Mouse (Mus musculus) forebrain, embryonic 11.5 days (tissue): ENCODE results near the gene Fos. TPM values are rescaled to one million over a fixed set of nuclear protein-coding genes. Genes with fewer than 3 reads are reported as not detected.
A peak's percentile ranks its signal among the peaks of the same experiment; 100 is the strongest.

ENCODE experiments used
- ATAC-seq: fragments of 200-750 bp; cut with Nextera tagmentation; replicated peaks from 2 replicates; pipeline ENCODE4 v1.8.0; 2017; ENCODE audit warnings: moderate TSS enrichment; ENCODE audit not compliant: low FRiP score
- DNase-seq: peaks from one replicate; pipeline ENCODE4 v3.0.0-alpha.2; 2017; ENCODE audit warnings: low spot score
- H3K27ac ChIP-seq: fragments of 300-500 bp; sonication (generic); 2 replicates; pipeline ENCODE4 v1.5.1; 2014; ENCODE audit warnings: low read depth, low read length
- H3K27me3 ChIP-seq: fragments of 300-500 bp; sonication (generic); 2 replicates; pipeline ENCODE4 v1.6.1; 2014; ENCODE audit warnings: mild to moderate bottlenecking, low read length, mixed read lengths; ENCODE audit not compliant: control insufficient read depth, insufficient read depth
- H3K36me3 ChIP-seq: fragments of 300-500 bp; sonication (generic); 2 replicates; pipeline ENCODE4 v1.6.1; 2014; ENCODE audit warnings: mild to moderate bottlenecking, low read length, moderate library complexity, mixed read lengths; ENCODE audit not compliant: control insufficient read depth, insufficient read depth
- H3K4me1 ChIP-seq: fragments of 300-500 bp; sonication (generic); replicated peaks from 2 replicates; pipeline ENCODE4 v1.6.1; 2014; ENCODE audit warnings: low read length, mixed read lengths; ENCODE audit not compliant: control insufficient read depth, insufficient read depth
- H3K4me2 ChIP-seq: fragments of 300-500 bp; sonication (generic); 2 replicates; pipeline ENCODE4 v1.6.1; 2014; ENCODE audit warnings: low read depth, mild to moderate bottlenecking, low read length, moderate library complexity, mixed read lengths; ENCODE audit not compliant: severe bottlenecking
- H3K4me3 ChIP-seq: fragments of 300-500 bp; sonication (generic); 2 replicates; pipeline ENCODE4 v1.5.1; 2014; ENCODE audit warnings: low read depth, low read length
- H3K9ac ChIP-seq: fragments of 300-500 bp; sonication (generic); 2 replicates; pipeline ENCODE4 v1.6.1; 2014; ENCODE audit warnings: low read length
- H3K9me3 ChIP-seq: fragments of 300-500 bp; sonication (generic); 2 replicates; pipeline ENCODE4 v1.6.1; 2016; ENCODE audit warnings: low read length, mixed read lengths; ENCODE audit not compliant: control insufficient read depth
- WGBS: fragments of 180-500 bp; shearing (Covaris S2); extraction: QIAGEN DNeasy Blood & Tissue Kit; methylation state at CpG from one replicate; pipeline ENCODE4 v1.1.7; 2014; 5-methylcytosine and 5-hydroxymethylcytosine counted together
- polyA plus RNA-seq: library from polyadenylated mRNA; unstranded; fragments of >200 nt; fragmentation: Nextera tagmentation; extraction: Ambion mirVana; gene quantifications from 2 replicates; pipeline ENCODE4 v1.2.1, GENCODE M21; 2014

Gene Fos
- polyA plus RNA-seq, 1 experiment from 2014 or later, result 1.1 TPM

DNA sequence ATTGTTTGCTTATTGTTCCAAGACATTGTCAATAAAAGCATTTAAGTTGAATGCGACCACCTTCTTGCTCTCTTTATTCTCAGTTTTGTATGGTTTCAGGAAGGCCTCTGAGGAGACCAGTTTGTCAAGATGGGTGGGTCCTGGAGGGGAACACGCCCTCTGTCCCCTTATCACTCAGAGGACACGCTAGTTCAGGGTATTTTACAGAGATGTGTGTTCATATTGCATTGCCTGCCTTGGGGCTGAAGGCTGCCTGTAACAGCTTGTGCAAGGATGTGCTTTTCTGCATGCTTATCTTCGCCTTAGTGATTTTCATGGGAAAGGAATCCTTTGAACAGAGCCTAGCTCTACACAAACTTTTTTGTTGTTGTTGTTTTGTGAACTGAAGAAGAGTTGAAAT is 3.5 kb downstream of the Fos start:
- Histone ChIP-seq H3K36me3 (no peaks in the 10 kb centered on the region), H3K9me3 (no peaks in the 10 kb centered on the region), H3K4me2 (no peak overlapping the region), H3K27ac (no peak overlapping the region), H3K4me1 (peaks cover 12% of the 10 kb centered on the region), H3K4me3 (no peak overlapping the region), H3K9ac (no peak overlapping the region), H3K27me3 (peaks cover 26% of the 10 kb centered on the region)
- no peak for DNase-seq
- no peak for ATAC-seq
- WGBS, result 81% methylated on average over 4 of the region's 4 CpGs

DNA sequence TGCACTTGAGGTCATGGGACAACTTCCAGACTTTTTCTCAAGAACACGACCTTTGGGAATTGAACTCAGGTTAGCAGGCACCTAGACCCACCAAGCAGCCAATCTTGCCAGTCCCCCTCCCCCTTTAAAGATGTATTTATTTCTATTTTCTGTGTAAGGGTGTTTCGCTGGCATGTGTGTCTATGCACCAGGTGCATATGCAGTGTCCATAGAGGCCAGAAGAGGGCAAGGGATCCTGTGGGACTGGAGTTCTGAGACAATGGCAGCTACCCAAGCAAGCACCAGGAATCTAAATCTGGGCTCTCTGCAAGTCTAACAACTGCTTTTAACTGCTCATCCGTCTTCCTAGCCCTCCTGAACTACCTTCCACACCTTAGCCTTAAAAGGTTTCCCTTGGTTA is 4.1 kb downstream of the Fos start:
- no peaks in the 10 kb centered on the region for H3K36me3 ChIP-seq
- H3K4me2 ChIP-seq, result no peak overlapping the region
- ATAC-seq (no peak), DNase-seq (no peak)
- no peaks in the 10 kb centered on the region for H3K9me3 ChIP-seq
- H3K4me3 ChIP-seq, result no peak overlapping the region
- no peak overlapping the region for H3K9ac ChIP-seq
- no peak overlapping the region for H3K27ac ChIP-seq
- H3K27me3 ChIP-seq, result peaks cover 23% of the 10 kb centered on the region
- peaks cover 12% of the 10 kb centered on the region for H3K4me1 ChIP-seq
- 66% methylated on average over 3 of the region's 3 CpGs for WGBS

DNA sequence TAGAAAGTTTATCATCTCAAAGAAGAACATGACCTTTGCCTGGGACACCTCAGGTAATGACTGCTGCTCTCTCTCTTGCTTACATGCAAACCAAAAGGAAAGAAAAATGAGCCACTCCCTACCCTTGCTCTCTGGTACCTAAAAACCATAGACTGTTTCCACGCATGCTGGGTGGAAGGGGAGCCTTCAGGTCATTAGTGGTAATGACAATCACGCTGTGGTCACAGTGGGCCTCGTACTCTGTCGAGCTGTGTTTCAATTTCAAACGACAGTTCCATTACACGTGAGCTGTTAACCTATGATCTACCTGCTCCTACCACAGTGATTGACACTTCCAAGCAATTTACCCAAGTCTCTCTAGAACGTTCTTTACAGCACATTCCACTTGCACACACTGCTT is 5.0 kb downstream of the Fos start:
- DNase-seq (no peak), ATAC-seq (no peak)
- no peak overlapping the region for H3K4me3 ChIP-seq
- 78% methylated on average over 7 of the region's 7 CpGs for WGBS
- peaks cover 23% of the 10 kb centered on the region for H3K27me3 ChIP-seq
- no peak overlapping the region for H3K9ac ChIP-seq
- no peaks in the 10 kb centered on the region for H3K9me3 ChIP-seq
- no peaks in the 10 kb centered on the region for H3K36me3 ChIP-seq
- no peak overlapping the region for H3K4me2 ChIP-seq
- H3K4me1 ChIP-seq, result peaks cover 12% of the 10 kb centered on the region
- H3K27ac ChIP-seq, result no peak overlapping the region

DNA sequence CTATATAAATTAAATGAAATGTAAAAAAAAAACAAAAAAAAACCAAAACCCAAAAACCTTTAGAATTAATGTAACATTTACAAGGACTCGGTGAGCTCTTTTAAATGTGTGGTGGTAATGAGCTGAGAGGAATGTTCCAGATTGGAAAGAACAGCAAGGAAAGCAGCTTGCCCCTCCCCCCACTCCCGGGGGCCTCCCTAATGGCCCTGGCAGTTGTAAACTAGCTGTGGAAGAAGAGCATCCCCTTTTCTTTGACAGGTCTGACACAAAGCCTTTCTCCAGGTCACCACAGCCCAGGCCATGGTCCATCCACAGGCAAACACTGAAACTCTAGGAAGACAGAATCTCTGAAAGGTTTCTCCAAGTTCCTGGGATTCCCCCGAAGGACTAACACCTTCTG is 5.5 kb downstream of the Fos start:
- no peak overlapping the region for H3K4me2 ChIP-seq
- 52% methylated on average over 3 of the region's 3 CpGs for WGBS
- H3K4me1 ChIP-seq, result peaks cover 12% of the 10 kb centered on the region
- no peak overlapping the region for H3K9ac ChIP-seq
- no peaks in the 10 kb centered on the region for H3K9me3 ChIP-seq
- H3K27me3 ChIP-seq, result peaks cover 23% of the 10 kb centered on the region
- H3K27ac ChIP-seq, result no peak overlapping the region
- DNase-seq, result no peak
- ATAC-seq, result no peak
- no peak overlapping the region for H3K4me3 ChIP-seq
- H3K36me3 ChIP-seq, result no peaks in the 10 kb centered on the region

DNA sequence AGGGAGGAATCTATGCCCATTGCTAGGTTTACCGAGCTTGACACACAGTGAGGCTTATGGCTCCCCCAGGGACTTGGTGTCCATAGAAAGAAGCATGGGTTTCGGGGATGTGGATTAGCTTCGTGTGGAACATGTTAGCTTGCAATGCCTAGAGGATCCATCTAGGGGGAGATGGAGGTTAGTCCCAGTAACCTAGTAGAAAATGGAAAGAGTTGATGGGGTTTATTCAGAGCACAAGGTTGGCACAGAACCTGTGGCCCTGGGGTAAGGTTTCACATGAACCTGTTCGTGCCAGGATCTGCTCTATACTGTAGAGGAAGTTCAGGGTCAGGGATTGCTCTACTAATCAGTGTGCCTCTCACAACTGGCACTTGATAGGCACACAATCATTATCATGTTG is 9.5 kb downstream of the Fos start:
- H3K9me3 ChIP-seq, result no peaks in the 10 kb centered on the region
- H3K9ac ChIP-seq, result no peak overlapping the region
- DNase-seq, result no peak
- no peak overlapping the region for H3K27ac ChIP-seq
- no peaks in the 10 kb centered on the region; the same call in 1 of the 2 replicates for H3K4me1 ChIP-seq
- H3K4me3 ChIP-seq, result no peak overlapping the region
- no peaks in the 10 kb centered on the region for H3K27me3 ChIP-seq
- no peaks in the 10 kb centered on the region for H3K36me3 ChIP-seq
- no peak overlapping the region for H3K4me2 ChIP-seq
- WGBS, result 29% methylated on average over 4 of the region's 4 CpGs
- ATAC-seq, result no peak

DNA sequence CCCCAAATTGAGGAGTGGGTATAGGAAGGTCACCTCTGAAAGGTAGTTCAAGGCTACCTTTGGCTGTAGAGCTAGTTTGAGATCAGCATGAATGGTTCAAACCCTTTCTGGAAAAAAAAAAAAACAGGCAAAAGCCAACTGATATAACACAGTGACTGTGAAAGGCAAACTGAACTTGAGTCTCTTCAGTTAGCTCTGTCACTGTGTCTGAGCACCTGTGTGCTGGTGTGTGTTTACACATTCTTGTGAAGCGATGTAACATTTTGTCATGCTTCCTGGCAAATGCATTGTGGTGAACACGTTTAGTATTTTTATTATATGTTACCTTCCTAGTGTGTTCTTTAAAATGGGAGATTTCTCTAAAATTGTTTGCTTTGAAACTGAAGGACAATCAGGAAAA is 11.0 kb downstream of the Fos start:
- DNase-seq, result no peak
- H3K36me3 ChIP-seq, result no peaks in the 10 kb centered on the region
- no peak overlapping the region for H3K4me3 ChIP-seq
- H3K27ac ChIP-seq, result no peak overlapping the region
- WGBS, result 85% methylated on average over 2 of the region's 2 CpGs
- no peak for ATAC-seq
- no peaks in the 10 kb centered on the region for H3K27me3 ChIP-seq
- H3K4me2 ChIP-seq, result no peak overlapping the region
- H3K4me1 ChIP-seq, result no peaks in the 10 kb centered on the region; the same call in 1 of the 2 replicates
- no peaks in the 10 kb centered on the region for H3K9me3 ChIP-seq
- H3K9ac ChIP-seq, result no peak overlapping the region

DNA sequence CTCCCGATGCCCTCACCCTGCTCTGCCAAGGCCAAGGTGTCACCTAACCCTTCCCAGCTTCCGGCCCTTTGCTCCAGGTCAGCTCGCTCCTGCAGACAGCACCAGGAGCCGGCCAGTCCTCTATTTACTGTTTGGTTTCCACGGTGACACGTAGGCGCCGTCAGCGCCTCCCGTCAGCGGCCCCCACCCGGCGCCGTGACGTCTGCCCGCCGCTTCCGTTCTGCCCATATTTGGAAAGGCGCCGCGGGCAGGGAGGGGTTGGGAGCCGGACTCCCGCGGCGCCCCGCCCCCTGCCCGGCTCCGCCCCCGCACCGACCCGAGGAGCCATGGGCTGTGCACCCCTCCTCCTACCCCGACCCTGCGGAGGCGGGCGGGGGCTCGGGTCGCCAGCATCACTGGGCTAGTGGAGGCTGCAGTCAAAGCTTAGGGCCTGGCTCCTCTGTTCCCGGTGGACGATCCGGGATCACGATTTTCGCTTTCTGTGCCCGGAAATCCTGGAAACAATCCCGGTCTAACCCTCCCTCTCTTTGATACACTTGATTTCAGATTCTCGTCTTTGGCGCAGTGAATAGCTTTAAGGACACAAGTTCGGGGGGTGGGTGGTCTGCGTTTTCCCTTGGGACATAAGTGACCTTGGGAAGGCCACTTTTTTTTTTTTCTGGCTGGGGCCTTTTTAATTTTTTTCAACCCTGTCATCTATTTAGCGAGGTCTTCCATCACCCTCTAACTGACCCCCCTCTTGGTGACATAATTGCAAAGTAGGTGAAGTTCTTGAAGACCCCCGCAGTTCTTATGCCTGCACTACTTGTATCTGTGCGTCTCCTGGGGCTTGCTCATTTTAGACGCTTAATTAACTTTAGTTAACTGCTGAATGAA is 12.4 kb downstream of the Fos start:
- peak; percentile 95 for ATAC-seq
- no peak overlapping the region for H3K27ac ChIP-seq
- DNase-seq, result peak; percentile 97
- no peaks in the 10 kb centered on the region; the same call in 1 of the 2 replicates for H3K4me1 ChIP-seq
- under 1% methylated on average over 51 of the region's 52 CpGs for WGBS
- peak overlapping the region; percentile 54 for H3K9ac ChIP-seq
- H3K9me3 ChIP-seq, result no peaks in the 10 kb centered on the region
- no peaks in the 10 kb centered on the region for H3K27me3 ChIP-seq
- peak overlapping the region; percentile 40 for H3K4me3 ChIP-seq
- H3K4me2 ChIP-seq, result peak overlapping the region; percentile 77
- no peaks in the 10 kb centered on the region for H3K36me3 ChIP-seq

DNA sequence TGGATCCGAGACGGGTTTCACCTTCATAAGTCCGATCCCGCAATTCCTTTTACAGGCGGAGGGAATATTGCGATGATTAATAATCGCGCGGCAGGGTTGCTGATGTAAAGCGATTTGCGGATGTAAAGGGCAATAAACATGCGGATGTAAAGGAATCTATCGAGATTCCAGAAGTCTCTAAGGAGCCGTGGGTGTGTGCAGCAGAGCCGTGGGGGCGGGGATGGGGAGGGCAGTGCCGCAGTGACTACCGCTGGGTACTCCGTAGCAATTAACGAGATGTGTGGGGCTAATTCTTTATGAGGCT is 13.0 kb downstream of the Fos start:
- no peaks in the 10 kb centered on the region for H3K36me3 ChIP-seq

More for the DNA sequence above, 13.0 kb downstream of the Fos start:
- no peaks in the 10 kb centered on the region for H3K9me3 ChIP-seq
- DNase-seq (peak; percentile 78), ATAC-seq (no peak; the same call in 1 of the 2 replicates)
- peak overlapping the region; percentile 18; the same call in 1 of the 2 replicates for H3K9ac ChIP-seq
- H3K4me2 ChIP-seq, result peak overlapping the region; percentile 77
- peak overlapping the region; percentile 40 for H3K4me3 ChIP-seq
- WGBS, result under 1% methylated on average over 20 of the region's 20 CpGs
- no peaks in the 10 kb centered on the region for H3K27me3 ChIP-seq
- H3K27ac ChIP-seq, result no peak overlapping the region
- no peaks in the 10 kb centered on the region; the same call in 1 of the 2 replicates for H3K4me1 ChIP-seq
